Mouse (Mus musculus) thymus, adult 2 months (tissue): ENCODE data around the gene Ucp3.

Experiments used
- CTCF ChIP-seq: fragments of 200-500 bp; IDR thresholded peaks from 2 replicates; pipeline ENCODE4 v1.5.1; 2012; ENCODE audit warnings: mild to moderate bottlenecking, control low read depth, low read length, moderate library complexity, borderline replicate concordance; ENCODE audit not compliant: control insufficient read depth, poor library complexity, insufficient read depth; ENCODE audit errors: extremely low read depth
- POLR2A ChIP-seq: fragments of 200-500 bp; IDR thresholded peaks from 2 replicates; pipeline ENCODE4 v1.6.1; 2012; ENCODE audit warnings: mild to moderate bottlenecking, low read length, control low read depth, moderate library complexity; ENCODE audit not compliant: control insufficient read depth, poor library complexity, insufficient read depth; ENCODE audit errors: extremely low read depth

GRCm38 (mm10) chr7:100429911-100430310, 42.9 kb upstream of the Ucp3 start:
- TF ChIP-seq POLR2A = no peak
- no peak for TF ChIP-seq CTCF
